Mouse (Mus musculus) layer of hippocampus, postnatal 25 days (tissue): ENCODE measurements around the gene 1700067P10Rik. TPM values are rescaled to one million over a fixed set of nuclear protein-coding genes. Genes with fewer than 3 reads are reported as not detected.
A peak's percentile ranks its signal among the peaks of the same experiment; 100 is the strongest.

Source experiments
- DNase-seq, 2 experiments: peaks; one replicate each; pipeline ENCODE4 v3.0.0; 2022; ENCODE audit warnings: mixed read lengths in 2 of 2, low spot score in 1 of 2; ENCODE audit errors: extremely low spot score in 1 of 2
- total RNA-seq, 2 experiments: library from RNA; stranded (reverse); gene quantifications; 2 replicates each; pipeline ENCODE4 v1.2.3; 2021

1700067P10Rik gene
- total RNA-seq, 2 experiments from 2014 or later, result not detected

DNA sequence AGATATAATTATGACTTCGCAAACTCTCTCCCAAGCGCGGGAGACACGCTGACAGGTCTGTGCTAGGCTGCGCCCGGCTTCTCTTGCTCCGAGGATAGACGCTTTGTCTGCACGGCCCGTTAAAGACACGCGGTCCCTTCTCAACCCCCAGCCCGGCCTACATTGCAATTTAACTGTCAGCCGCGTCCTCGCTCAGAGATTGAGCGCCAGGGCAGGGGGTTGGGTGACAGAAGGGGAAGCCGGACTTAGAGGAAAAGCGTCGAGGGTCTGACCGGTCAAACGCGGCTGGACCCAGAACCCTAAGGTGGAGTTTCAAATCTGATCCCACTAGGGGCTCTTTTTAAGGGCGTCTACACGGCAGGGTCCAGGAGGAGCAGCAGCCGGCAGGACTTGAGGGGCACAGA, 6.6 kb downstream of the 1700067P10Rik start:
- no peak for DNase-seq

DNA sequence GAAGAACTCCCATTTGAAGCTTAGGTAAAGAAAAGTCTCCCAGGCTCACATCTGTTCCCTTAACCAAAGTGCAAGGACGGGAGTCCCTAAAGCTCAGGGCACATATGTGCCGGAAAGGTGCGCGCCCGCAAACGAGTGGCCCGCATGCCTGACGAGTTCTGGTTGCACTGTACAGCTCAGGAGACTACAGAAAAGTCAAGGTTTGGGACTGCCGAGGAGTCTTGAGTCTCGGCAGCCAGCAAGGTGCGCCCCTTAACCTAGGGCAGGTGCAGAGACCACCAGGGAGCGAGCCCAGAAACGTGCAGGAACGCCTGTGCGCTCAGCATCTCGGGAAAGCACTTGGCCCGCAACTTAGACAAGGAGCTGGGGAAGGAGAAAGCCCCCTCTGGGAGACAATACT, 7.2 kb downstream of the 1700067P10Rik start:
- no peak for DNase-seq

DNA sequence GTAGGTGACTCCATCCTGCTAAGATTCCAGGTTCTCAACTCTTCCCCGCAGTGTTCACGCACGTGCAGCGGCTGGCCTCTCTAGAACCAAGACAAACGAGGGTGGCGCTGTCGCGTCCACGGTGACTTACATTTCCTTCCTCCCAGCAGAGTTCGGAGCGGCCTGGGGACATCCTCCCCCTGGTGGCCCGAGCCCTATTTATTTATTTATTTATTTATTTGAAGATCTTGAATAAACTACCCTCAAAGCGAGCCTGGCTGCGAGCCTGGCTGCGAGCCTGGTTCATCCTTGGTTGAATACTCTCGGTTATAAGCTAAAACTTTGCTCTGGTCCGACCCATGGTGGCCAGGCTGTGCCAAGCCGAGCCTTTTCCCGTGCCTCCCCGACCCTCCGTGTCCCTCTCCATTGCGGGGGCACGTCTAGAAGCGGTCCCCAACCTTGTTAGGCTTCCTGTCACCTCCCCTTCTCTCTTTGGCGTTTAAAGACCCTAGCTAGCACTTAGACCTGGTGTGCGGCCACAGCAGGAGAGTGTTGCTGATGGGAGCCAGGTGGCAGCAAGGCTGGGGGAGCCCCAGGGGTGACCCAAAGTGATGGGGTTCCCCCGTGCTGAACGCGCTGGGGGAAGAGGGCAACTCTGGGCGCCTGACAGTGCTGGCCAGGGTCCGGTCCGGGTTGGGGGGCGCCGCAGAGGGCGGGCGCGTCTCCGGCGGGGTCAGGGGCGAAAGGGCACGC, 8.1 kb downstream of the 1700067P10Rik start:
- peak in 1 of 2 experiments; percentile 34 for DNase-seq

DNA sequence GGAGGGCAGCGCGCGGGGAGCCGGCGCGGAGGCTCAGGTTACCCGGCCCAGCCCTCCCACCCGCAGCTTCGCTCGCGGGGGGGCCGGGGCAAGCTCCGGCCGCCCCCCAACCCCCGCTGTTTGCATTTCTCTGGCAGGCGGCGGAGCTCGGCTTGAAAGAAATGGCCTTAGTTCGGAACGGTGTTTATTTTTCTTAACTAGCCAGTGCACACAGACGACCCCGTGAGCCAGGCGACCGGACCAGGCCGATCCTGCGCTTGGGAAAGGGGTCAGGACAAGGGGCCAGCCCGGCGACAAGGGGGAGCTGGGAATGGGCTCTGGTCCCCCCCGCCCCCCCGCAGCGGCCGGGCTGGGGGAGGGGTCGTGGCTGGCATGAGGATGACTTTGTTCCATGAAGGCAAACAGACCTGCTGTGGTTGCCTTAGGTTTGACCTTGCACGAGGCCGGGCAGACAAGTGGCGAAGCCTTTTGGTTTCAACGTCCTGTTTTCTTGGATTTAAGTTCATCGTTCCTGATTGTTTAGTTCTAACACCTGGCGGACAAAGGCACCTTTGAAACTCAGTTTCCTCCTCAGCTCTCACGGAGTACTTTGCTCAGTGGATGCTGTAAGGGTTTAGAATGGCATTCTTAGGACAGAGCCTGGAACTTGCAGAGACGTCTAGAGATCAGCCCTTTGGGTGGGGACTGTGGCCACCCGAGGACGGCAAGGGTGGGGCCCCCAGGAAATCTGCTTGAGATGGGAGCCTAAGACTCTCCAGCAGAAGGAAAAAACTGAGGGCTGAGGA, 8.8 kb downstream of the 1700067P10Rik start:
- no peak for DNase-seq

DNA sequence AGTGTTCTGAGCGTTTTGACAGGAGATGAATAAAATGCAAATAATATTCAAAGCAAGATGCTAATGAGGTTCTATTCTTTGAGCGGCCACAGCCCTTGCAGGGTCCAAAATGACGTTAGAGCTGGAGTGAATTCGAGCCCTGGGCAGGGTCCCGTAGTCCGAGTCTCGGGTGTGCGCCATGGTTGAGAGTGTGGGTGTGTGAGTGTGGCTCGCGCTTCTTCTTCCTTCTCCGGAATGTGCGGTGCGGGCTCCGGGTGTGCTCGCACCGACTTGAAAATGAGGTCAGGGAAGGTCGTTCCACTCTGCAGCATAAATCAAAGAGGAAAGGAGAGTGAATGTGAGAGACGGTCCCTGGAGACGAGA, 9.4 kb downstream of the 1700067P10Rik start:
- DNase-seq, result no peak

DNA sequence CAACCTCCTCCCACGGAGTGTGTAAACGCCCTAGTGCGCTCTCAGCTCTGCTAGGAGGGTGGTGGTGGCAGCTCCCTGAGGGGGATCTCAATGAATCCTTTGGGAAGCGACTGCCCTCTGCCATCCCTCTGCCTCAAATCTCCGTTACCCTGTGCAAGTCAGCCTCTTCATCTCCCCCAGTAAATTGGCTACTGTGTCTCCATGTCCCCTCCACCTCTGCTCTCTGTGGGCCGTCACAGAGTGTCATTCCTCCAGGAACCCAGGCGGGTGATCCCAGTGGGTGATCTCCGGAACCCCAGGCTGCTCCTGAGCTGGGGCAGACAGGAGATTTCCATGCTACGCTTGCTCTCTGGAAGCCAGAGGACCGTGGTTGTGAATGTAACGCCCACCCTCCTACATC, 10.2 kb downstream of the 1700067P10Rik start:
- DNase-seq, result no peak

DNA sequence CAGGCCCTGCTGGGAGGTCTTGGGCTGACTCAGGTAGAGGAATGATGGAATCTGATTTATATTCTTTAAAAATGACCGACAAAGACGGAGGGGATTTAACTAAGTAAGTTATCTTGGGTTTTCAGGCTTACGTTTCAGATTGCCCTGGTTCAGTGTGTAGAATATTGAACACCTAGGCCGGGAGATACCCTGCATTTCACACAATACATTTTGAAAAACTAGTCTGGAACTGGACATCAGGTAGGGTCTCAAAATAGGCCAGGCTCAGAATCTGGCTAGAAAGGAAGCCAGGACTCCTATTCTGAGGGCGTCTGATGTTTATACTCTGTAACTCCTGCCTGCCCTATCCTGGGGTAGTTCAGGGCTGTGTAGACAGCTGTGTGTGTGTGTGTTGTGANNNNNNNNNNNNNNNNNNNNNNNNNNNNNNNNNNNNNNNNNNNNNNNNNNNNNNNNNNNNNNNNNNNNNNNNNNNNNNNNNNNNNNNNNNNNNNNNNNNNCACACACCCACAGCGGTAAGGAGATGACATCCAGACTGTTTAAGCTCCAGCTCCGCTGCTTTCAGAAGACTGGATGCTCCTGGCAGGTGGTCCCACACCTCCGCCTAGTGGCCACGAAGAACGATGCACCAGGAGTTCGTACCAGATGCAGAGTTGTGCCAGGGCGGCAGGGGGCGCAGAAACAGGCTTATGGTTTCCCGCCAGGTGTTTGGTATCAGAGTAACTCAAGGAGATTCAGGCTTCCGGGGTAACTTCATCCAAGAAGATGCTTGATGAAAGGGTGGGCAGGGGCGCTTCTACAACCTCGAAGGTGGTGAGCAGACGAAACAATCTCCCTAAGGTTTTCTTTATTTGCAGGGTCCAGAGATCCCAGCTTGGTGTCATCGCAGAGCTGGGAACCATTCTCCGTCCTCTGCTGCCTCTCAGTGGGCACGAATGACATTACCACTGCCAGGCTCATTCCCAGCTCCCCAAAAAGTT, 11.6 kb downstream of the 1700067P10Rik start:
- peak; percentile 67 to 84 for DNase-seq

DNA sequence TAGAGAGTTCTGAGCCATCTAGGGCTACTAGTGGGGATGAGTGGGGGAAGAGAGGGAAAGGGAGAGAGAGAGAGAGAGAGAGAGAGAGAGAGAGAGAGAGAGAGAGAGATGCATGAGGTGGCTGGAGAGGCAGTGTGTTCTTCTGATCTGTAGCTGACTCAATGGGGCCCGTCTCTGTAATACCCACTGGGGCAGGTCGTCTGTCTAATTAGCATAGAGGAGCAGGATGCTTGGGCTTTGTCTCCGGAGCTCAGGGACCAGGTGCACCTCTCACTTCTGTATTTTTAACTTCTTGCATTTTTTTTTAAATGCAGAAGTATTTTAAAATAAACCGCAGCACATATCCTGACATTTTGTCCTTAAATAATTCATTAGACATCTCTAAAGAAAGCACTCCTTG, 18.2 kb downstream of the 1700067P10Rik start:
- DNase-seq, result no peak

DNA sequence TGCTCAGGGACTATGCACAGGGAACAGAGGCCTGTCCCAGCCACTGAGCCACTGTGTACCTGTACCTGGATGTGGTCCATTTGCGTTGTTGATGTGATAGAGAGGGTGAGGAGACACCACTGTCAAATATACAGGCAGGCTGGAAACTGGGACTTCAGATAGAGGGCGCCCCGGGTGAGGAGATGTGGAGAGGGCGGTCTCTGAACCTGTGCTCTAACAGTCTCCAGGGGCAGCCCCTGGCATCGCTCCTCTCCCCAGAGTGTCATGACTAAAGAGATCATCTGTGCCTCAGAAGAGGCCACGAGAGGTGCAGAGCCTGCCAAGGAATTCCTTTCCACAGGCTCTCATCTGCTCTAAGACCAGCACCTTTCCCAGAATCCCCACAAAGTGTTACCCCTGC, 18.7 kb downstream of the 1700067P10Rik start:
- DNase-seq, result no peak

DNA sequence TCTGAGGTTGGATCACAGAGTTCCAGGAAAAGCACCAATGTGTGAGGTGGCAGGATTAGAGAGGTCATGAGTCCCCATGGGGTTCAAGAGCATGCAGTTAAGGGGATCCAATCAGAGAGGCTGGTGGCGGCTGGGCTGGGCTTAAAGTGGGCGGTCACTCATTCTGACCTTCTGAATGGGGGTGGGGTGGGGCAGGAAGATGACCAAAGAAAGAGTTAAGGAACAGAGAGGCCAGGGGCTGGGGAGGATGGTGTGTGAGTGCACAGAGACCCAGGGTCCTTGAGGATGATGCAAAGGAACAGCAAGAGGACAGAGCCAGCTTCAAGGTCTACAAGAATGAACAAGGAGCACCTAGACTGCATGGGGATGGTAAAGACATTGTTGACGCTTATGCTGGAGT, 19.4 kb downstream of the 1700067P10Rik start:
- DNase-seq, result no peak

DNA sequence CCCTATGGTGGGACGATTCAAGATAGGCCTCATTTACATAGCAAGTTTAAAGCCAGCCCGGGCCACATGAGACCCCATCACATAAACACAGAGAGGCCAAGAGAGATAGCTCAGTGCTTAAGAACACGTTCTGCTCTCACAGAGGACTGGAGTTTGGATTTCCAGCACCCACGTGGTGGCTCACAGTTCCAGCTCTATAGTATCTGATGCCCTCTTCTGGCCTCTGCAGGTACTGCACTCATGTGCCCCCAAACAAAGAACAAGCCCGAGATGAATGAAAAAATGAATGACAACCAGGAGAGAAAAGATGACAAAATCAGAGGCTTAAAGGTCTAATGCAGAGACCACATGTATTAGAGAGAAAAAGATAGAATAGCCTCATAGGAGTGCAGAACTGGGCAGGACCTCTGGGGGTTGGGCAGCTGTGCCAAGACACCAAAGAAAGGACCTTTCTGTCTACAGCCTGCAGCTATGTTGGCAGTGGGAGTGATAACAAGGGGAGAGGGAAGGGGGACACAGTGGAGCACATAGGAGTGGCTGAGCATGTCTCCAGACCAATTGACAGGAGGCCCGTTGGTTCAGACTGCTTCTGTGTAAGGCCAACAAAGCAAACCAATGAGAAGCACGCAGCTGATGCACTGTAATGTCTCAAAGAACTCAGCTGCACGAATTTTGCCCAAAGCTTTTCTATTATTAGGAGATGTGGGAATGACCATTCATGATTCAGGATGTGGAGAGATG, 21.6 kb downstream of the 1700067P10Rik start:
- DNase-seq, result peak in 1 of 2 experiments; percentile 43

DNA sequence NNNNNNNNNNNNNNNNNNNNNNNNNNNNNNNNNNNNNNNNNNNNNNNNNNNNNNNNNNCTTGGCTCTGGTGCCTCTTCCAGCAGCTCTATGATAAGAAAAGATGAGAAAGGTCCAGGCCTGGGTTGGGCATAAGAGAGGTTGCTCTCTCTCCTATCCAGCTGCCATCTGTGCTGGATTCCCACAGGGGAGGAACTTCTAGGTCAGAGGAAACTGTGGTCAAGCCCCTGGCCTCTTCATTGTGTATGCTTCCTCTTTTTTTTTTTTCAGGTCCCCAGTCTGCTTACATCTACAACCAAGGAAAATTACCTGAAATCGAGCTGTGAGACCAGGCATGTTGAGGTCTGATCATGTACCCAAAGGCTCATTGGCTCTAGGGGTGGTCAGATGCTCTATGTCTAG, 29.5 kb downstream of the 1700067P10Rik start:
- no peak for DNase-seq

DNA sequence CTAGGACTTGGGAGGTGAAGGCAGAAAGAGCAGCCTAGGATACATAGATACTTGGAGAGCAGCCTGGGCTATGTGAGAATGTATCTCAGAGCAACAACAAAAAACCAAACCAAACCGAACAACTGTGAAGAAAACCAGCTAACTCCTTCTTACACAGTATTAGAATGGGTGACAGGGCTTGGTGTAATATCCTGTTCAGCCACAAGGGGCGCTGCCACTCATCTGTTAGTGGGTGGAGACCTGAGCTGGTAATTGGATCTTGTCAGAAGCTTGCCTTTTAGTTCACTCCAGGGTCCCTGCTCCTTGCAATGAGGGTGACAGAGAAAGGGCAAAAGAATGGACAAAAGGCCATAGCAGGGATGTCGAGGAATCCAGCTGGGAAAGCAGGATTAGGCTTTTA, 30.5 kb downstream of the 1700067P10Rik start:
- DNase-seq, result peak; percentile 69 to 94

DNA sequence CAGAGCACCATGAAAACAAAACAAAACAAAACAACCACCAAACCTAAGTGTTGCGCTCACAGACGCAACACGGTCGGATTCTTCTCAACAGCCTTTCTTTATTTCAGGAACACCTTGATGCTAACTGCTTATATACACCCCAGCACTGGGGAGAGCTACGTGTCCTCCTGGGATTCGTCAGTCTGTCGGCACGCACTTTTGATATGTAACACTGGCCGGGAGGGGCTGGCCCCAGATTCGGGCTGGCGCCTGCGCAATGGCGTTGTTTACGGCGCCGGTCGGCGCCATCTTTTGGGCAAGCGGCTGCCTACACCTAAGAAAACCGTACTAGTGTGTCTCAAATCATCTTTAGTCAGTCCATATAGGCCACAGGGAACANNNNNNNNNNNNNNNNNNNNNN, 31.3 kb downstream of the 1700067P10Rik start:
- DNase-seq, result no peak

DNA sequence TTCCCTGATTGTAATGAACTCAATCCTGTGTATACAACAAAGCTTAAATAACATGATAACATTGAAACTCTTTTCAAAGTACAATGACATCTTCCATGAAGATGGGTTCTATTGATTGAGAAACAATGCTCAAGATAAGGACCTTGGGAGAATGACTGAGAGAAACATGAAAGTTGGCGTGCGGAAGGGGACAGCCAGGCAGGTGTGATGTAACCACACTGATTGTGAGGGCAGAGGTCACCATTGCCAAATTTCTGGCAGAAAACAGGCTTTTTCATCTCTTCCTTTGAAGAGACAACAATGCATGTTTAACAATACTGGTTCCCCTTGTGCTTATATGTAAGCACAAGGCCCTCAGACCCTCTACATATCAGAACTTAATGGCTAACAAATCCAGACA, 43.7 kb downstream of the 1700067P10Rik start:
- no peak for DNase-seq

Other genes starting within 250 kb of the 1700067P10Rik start
- gene Foxp4, start 164.7 kb upstream of the 1700067P10Rik start, total RNA-seq, result 10 to 100 TPM; 40.3 to 50.2 TPM
- gene 1700122O11Rik, start 51.0 kb upstream of the 1700067P10Rik start, total RNA-seq, result not detected
- gene 9830107B12Rik, start 56.9 kb downstream of the 1700067P10Rik start, total RNA-seq, result not detected
- not detected for gene A530064D06Rik, start 78.0 kb downstream of the 1700067P10Rik start, total RNA-seq
- not detected for gene Trem1, start 143.4 kb downstream of the 1700067P10Rik start, total RNA-seq
- not detected for gene Trem3, start 158.5 kb downstream of the 1700067P10Rik start, total RNA-seq
- not detected for gene Treml4, start 175.0 kb downstream of the 1700067P10Rik start, total RNA-seq
- gene Treml2, start 210.2 kb downstream of the 1700067P10Rik start, total RNA-seq, result under 1 TPM; 0.15 to 0.40 TPM
- gene B430306N03Rik, start 226.8 kb downstream of the 1700067P10Rik start, total RNA-seq, result under 1 TPM in 1 of 2 experiments, not detected in 1; 0.12 TPM